Mouse (Mus musculus) CH12.LX (cell line): Measurements from ENCODE around the gene Lgr6. TPM values are rescaled to one million over a fixed set of nuclear protein-coding genes. Genes with fewer than 3 reads are reported as not detected.

ENCODE experiments used
- DNase-seq: peaks from one replicate; pipeline ENCODE4 v3.0.0-alpha.2; 2013; ENCODE audit errors: extremely low read depth
- H3K27ac ChIP-seq: 2 replicates; pipeline ENCODE4 v1.5.1; 2012; ENCODE audit warnings: low read depth, mild to moderate bottlenecking, control low read depth, moderate library complexity; ENCODE audit not compliant: insufficient read depth
- H3K27me3 ChIP-seq: replicated peaks from 2 replicates; pipeline ENCODE3; 2012; ENCODE audit warnings: inconsistent platforms
- H3K36me3 ChIP-seq, 2 experiments: replicated peaks in 1 of 2; 2 replicates each; pipeline versions ENCODE3 to v1.6.1; 2012; ENCODE audit warnings: inconsistent platforms in 1 of 2, low read length in 1 of 2, mild to moderate bottlenecking in 1 of 2, mixed read lengths in 1 of 2, moderate library complexity in 1 of 2; ENCODE audit not compliant: control insufficient read depth in 1 of 2, insufficient read depth in 1 of 2
- H3K4me1 ChIP-seq, 2 experiments: 2 replicates each; pipeline ENCODE4 v1.6.1; 2012; ENCODE audit warnings: inconsistent platforms in 1 of 2, moderate library complexity in 1 of 2; ENCODE audit not compliant: insufficient read depth in 2 of 2, control insufficient read depth in 1 of 2
- H3K4me2 ChIP-seq: 2 replicates; pipeline ENCODE4 v1.6.1; 2012; ENCODE audit warnings: low read depth, mild to moderate bottlenecking, control low read depth; ENCODE audit not compliant: poor library complexity, insufficient read depth, severe bottlenecking
- H3K4me3 ChIP-seq, 3 experiments: fragments of 150-350 bp in 1 of 3; sonication (generic) in 1 of 3; replicated peaks in 1 of 3; 2 replicates each; pipeline versions ENCODE3 to v1.5.1; 2011 to 2012; ENCODE audit warnings: low read depth in 2 of 3, low read length in 2 of 3, mild to moderate bottlenecking in 2 of 3, moderate library complexity in 2 of 3, control low read depth in 1 of 3, improper control_type of control experiment in 1 of 3, inconsistent platforms in 1 of 3, mixed read lengths in 1 of 3; ENCODE audit not compliant: poor library complexity in 1 of 3
- H3K79me2 ChIP-seq: replicated peaks from 2 replicates; pipeline ENCODE4 v1.6.1; 2012; ENCODE audit warnings: mild to moderate bottlenecking, moderate library complexity; ENCODE audit not compliant: control insufficient read depth, poor library complexity, insufficient read depth, severe bottlenecking; ENCODE audit errors: extremely low read depth
- H3K9ac ChIP-seq: 2 replicates; pipeline ENCODE4 v1.6.1; 2012; ENCODE audit warnings: low read depth, mild to moderate bottlenecking, control low read depth, moderate library complexity; ENCODE audit not compliant: insufficient read depth
- H3K9me3 ChIP-seq: replicated peaks from 2 replicates; pipeline ENCODE3; 2012; ENCODE audit warnings: low read length, inconsistent platforms, mixed read lengths
- BHLHE40 ChIP-seq: IDR thresholded peaks from 2 replicates; pipeline ENCODE4 v1.6.1; 2011; ENCODE audit warnings: mild to moderate bottlenecking, low read depth, low read length, improper control_type of control experiment
- CHD2 ChIP-seq: IDR thresholded peaks from 2 replicates; pipeline ENCODE4 v1.6.1; 2011; ENCODE audit warnings: low read length, improper control_type of control experiment
- CTCF ChIP-seq, 2 experiments: IDR thresholded peaks in 1 of 2; conservative IDR thresholded peaks in 1 of 2; 2 replicates each; pipeline ENCODE4 v1.5.1; 2011 to 2012; ENCODE audit warnings: low read depth in 2 of 2, low read length in 2 of 2, improper control_type of control experiment in 1 of 2, inconsistent platforms in 1 of 2, mild to moderate bottlenecking in 1 of 2, moderate library complexity in 1 of 2
- E2F4 ChIP-seq: IDR thresholded peaks from 2 replicates; pipeline ENCODE4 v1.6.1; 2011; ENCODE audit warnings: low read depth, low read length, improper control_type of control experiment; ENCODE audit not compliant: insufficient replicate concordance
- EP300 ChIP-seq: IDR thresholded peaks from 2 replicates; pipeline ENCODE4 v1.6.1; 2011; ENCODE audit warnings: low read length, improper control_type of control experiment
- JUN ChIP-seq: IDR thresholded peaks from 2 replicates; pipeline ENCODE4 v1.6.1; 2011; ENCODE audit warnings: low read depth, mild to moderate bottlenecking, low read length, improper control_type of control experiment, moderate library complexity; ENCODE audit not compliant: insufficient read depth
- JUND ChIP-seq: conservative IDR thresholded peaks from 2 replicates; pipeline ENCODE4 v1.6.1; 2011; ENCODE audit warnings: low read depth, low read length, improper control_type of control experiment
- MAFK ChIP-seq: IDR thresholded peaks from 2 replicates; pipeline ENCODE4 v1.6.1; 2011; ENCODE audit warnings: low read length, improper control_type of control experiment; ENCODE audit not compliant: insufficient replicate concordance
- MAX ChIP-seq: IDR thresholded peaks from 2 replicates; pipeline ENCODE4 v1.6.1; 2011; ENCODE audit warnings: low read length, improper control_type of control experiment
- MXI1 ChIP-seq: IDR thresholded peaks from 2 replicates; pipeline ENCODE4 v1.6.1; 2011; ENCODE audit warnings: mild to moderate bottlenecking, low read depth, low read length, improper control_type of control experiment
- NELFE ChIP-seq: IDR thresholded peaks from 2 replicates; pipeline ENCODE4 v1.6.1; 2011; ENCODE audit warnings: low read depth, low read length, improper control_type of control experiment
- PAX5 ChIP-seq: IDR thresholded peaks from 2 replicates; pipeline ENCODE4 v1.6.1; 2012; ENCODE audit warnings: low read length, inconsistent platforms, mixed read lengths
- POLR2A ChIP-seq: IDR thresholded peaks from 2 replicates; pipeline ENCODE4 v1.6.1; 2011; ENCODE audit warnings: low read depth, mild to moderate bottlenecking, improper control_type of control experiment, low read length
- POLR2AphosphoS2 ChIP-seq: IDR thresholded peaks from 2 replicates; pipeline ENCODE4 v1.6.1; 2011; ENCODE audit warnings: low read depth, low read length, improper control_type of control experiment
- RAD21 ChIP-seq: IDR thresholded peaks from 2 replicates; pipeline ENCODE4 v1.6.1; 2011; ENCODE audit warnings: low read depth, mild to moderate bottlenecking, low read length, improper control_type of control experiment, moderate library complexity
- SIN3A ChIP-seq: IDR thresholded peaks from 2 replicates; pipeline ENCODE4 v1.6.1; 2012; ENCODE audit warnings: low read length, improper control_type of control experiment, inconsistent platforms
- SMC3 ChIP-seq: IDR thresholded peaks from 2 replicates; pipeline ENCODE4 v1.6.1; 2011; ENCODE audit warnings: low read depth, low read length, improper control_type of control experiment
- TBP ChIP-seq: conservative IDR thresholded peaks from 2 replicates; pipeline ENCODE4 v1.6.1; 2011; ENCODE audit warnings: low read depth, low read length, improper control_type of control experiment
- UBTF ChIP-seq: IDR thresholded peaks from 2 replicates; pipeline ENCODE4 v1.6.1; 2012; ENCODE audit warnings: low read depth, mild to moderate bottlenecking, inconsistent platforms, low read length, improper control_type of control experiment, moderate library complexity
- USF1 ChIP-seq: IDR thresholded peaks from 2 replicates; pipeline ENCODE4 v1.6.1; 2014; ENCODE audit warnings: low read depth, mild to moderate bottlenecking, inconsistent platforms, low read length, improper control_type of control experiment
- USF2 ChIP-seq: conservative IDR thresholded peaks from 2 replicates; pipeline ENCODE4 v1.6.1; 2011; ENCODE audit warnings: low read depth, low read length, improper control_type of control experiment
- ZC3H11A ChIP-seq: IDR thresholded peaks from 2 replicates; pipeline ENCODE4 v1.6.1; 2012; ENCODE audit warnings: low read depth, mild to moderate bottlenecking, inconsistent platforms, low read length, improper control_type of control experiment
- ZMIZ1 ChIP-seq: IDR thresholded peaks from 2 replicates; pipeline ENCODE4 v1.6.1; 2012; ENCODE audit warnings: low read depth, mild to moderate bottlenecking, inconsistent platforms, low read length, improper control_type of control experiment
- ZNF384 ChIP-seq: IDR thresholded peaks from 2 replicates; pipeline ENCODE4 v1.6.1; 2012; ENCODE audit warnings: low read depth, low read length, improper control_type of control experiment, inconsistent platforms
- dilution Hi-C: fragments of 300-500 bp; cut with MboI; formaldehyde crosslinking; loops from 2 replicates; pipeline ENCODE4 v1.14.3; 2020; ENCODE audit warnings: low sequenced_read_pairs; ENCODE audit not compliant: extremely low pct_unique_long_range_greater_than_20kb, extremely low pct_ligation_motif_present
- in situ Hi-C: fragments of 300-500 bp; cut with MboI; formaldehyde crosslinking; loops from 3 replicates; pipeline ENCODE4 v1.14.3; 2019; ENCODE audit warnings: low sequenced_read_pairs, low pct_ligation_motif_present, low pct_unique_long_range_greater_than_20kb, mixed read lengths
- polyA plus RNA-seq: library from polyadenylated mRNA; unstranded; fragments of >175 nt; gene quantifications from 2 replicates; pipeline ENCODE4 v1.2.1, GENCODE M21; 2012; ENCODE audit warnings: low read depth; ENCODE audit not compliant: insufficient read length
- total RNA-seq, 2 experiments: library from RNA; depleted of rRNA; stranded (reverse); fragments of 300-350 nt in 1 of 2; fragments of >200 nt in 1 of 2; gene quantifications; 2 replicates each; pipeline ENCODE4 v1.2.3; 2012 to 2014

The Lgr6 gene
- total and polyA plus RNA-seq, 3 experiments, result 0.07 to 0.17 (median 0.16) TPM

DNA sequence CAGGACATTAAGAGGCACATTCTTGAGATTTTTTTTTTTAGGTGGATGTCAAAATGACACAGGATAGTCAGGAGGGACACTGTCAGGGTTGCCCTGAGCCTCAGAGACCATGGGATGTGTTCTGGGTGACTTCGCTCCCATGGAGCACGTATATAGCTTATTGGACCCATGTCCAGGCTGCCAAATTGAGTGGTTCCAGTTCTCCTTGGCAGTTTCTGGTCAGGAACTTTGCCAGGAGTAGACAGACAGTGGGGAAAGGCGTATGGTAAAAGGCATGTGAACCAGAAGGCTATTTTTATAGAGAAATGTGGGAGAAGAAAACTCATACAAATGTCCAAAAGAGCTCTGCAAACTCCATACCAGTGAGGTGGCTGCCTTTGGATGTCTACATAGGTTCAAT lies 95.2 kb downstream of the Lgr6 start:
- no peak overlapping the region for H3K4me2 ChIP-seq
- DNase-seq, result no peak
- dilution Hi-C loops, result no loop called here

DNA sequence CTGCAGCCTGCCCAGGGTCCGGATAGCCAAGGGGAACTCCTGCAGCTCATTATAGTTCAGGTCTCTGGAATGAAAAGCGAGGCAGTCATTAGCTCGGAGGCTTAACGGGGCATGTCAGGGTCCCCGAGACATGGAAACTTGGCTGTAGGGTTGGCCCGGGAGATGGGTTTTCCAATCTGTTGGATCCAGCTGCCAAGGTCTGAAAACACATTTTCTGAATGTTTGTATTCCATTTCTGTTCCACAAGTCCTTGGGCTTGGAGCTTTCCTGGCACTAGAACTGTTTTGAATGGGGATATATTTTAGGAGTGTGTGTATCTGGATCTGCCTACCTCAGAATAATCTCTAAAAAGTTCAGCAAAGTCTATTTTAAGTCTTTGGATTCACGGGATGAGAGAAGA lies 99.4 kb downstream of the Lgr6 start:
- H3K27me3 ChIP-seq, result peaks cover 10% of the 10 kb centered on the region

More for the DNA sequence above, 95.2 kb downstream of the Lgr6 start:
- Histone ChIP-seq H3K9ac (no peak overlapping the region), H3K27me3 (peaks cover 23% of the 10 kb centered on the region), H3K36me3 (no peaks in the 10 kb centered on the region), H3K79me2 (no peaks in the 10 kb centered on the region), H3K9me3 (no peaks in the 10 kb centered on the region), H3K4me1 (peaks cover 0 to 5% of the 10 kb centered on the region in 2 experiments; a peak in 1 of 4 replicates), H3K27ac (no peak overlapping the region), H3K4me3 (no peak overlapping the region)
- TF ChIP-seq PAX5, result no peak
- TF ChIP-seq ZNF384, result no peak
- no peak for TF ChIP-seq BHLHE40
- TF ChIP-seq EP300, result no peak
- TF ChIP-seq CTCF (conservative IDR thresholded peaks at IDR 0.05 in 1 of 2, IDR thresholded peaks at IDR 0.05 in 1 of 2; ENCODE audit: low read depth in 2 of 2, low read length in 2 of 2), result no peak
- TF ChIP-seq POLR2A, result no peak
- no peak for TF ChIP-seq ZMIZ1
- no peak for TF ChIP-seq ZC3H11A
- TF ChIP-seq POLR2AphosphoS2, result no peak
- TF ChIP-seq CHD2, result no peak
- no peak for TF ChIP-seq USF1
- TF ChIP-seq MXI1, result no peak
- TF ChIP-seq JUND, result no peak
- TF ChIP-seq SIN3A, result no peak
- no peak for TF ChIP-seq JUN
- no peak for TF ChIP-seq E2F4
- in situ Hi-C loops, result no loop called here

More for the DNA sequence above, 99.4 kb downstream of the Lgr6 start:
- H3K4me2 ChIP-seq, result no peak overlapping the region
- no peak for DNase-seq
- peaks cover 0 to 8% of the 10 kb centered on the region in 2 experiments; a peak in 2 of 4 replicates for H3K4me1 ChIP-seq
- H3K9me3 ChIP-seq, result no peaks in the 10 kb centered on the region
- no peak overlapping the region for H3K27ac ChIP-seq
- in situ Hi-C loops, result no loop called here
- no peak overlapping the region for H3K9ac ChIP-seq
- TF ChIP-seq JUN, result no peak
- no peak for TF ChIP-seq MAFK
- TF ChIP-seq NELFE, result no peak
- no peak for TF ChIP-seq BHLHE40
- TF ChIP-seq SMC3, result no peak
- no peak for TF ChIP-seq UBTF
- no peak for TF ChIP-seq TBP
- TF ChIP-seq MAX, result no peak
- TF ChIP-seq RAD21, result no peak
- TF ChIP-seq ZNF384, result no peak
- TF ChIP-seq USF2, result no peak
- TF ChIP-seq MXI1, result no peak
- no peaks in the 10 kb centered on the region for H3K79me2 ChIP-seq
- H3K4me3 ChIP-seq, result no peak overlapping the region
- dilution Hi-C loops, result no loop called here
- no peaks in the 10 kb centered on the region for H3K36me3 ChIP-seq
